Mouse (Mus musculus) urinary bladder, postnatal 25 days (tissue): ENCODE data around the gene Iqcc.

Source experiments
- DNase-seq: peaks from one replicate; pipeline ENCODE4 v3.0.0; 2022; ENCODE audit warnings: low spot score

Iqcc gene

DNA sequence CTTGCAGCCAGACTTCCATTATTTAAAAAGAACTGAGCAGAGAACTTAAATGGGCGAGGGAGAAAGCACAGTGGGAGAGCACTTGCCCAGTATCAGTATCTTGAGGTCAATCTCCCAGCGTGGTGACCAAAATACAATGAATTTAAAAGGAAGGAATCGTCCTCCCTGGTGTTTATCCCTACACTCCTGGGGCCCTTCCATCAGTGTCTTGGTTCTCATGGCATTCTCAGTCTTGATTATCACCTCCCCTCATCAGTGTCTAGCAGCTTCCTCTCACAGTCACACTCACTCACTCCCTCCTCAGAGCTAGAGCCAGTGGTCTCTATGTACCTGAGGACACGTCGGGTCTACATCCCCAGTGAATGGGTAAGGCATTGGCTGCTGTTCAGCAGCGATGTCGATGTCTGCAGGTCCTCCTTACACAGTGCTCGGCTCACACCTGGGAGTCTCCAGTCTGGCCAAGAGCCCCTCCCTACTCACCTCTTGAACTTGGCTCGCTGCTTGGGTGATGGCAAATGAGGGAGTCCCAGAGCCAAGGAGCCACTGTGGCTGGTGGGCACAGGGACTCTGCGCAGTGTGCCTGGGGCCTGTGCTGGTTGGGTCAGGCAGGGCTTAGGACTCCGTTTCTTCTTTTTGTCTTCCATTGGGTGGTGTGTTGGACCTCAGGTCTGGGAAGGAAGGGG lies 3.4 kb upstream of the Iqcc start:
- DNase-seq = no peak

DNA sequence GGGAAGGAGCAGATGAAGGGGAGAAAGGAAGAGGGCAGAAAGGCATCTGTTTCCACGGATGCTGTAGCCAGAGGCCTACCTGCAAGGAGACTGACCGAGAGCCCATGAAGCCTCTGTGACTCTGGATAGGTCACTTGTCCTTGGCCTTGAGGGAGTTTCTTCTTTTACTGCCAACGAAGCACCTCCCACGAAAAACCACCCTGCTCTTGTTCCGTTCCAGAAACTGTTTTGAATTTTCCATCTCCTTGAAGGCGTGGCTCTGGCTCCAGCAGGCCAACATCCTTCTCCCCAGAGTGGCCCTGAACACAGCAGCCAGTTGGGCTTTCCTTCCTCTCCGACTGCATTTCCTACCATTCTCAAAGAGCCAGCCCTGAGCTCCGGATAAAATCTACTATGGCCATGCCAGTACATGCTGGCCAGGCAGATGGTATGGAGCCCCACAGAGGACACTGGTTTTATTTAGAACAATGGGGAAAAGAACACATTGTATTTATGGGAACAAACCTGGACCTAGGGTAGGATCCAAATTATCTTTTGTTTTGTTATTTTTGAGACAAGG lies 2.5 kb upstream of the Iqcc start:
- no peak for DNase-seq

- DNase-seq = no peak
These were observed 1.8 kb upstream of the Iqcc start for GRCm38 (mm10) chr4:129620419-129621282.

DNA sequence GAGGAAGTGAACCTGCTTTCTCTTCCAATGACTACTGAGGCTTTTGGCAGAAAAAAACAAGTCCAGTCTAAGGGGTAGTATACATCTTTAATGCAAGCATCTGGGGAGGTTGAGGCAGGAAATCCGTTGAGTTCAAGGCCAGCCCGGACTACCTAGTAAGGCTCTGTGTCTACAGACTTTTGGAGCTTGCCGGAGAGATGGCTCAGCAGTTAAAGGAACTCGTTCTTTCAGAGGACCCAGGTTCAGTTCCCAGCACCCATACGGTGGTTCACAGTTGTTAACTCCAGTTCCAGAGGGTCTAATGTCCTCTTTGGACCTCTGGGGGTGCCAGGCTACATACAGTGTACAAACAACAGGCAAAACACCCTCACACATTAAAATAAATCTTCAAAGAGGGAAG lies 868 bp downstream of the Iqcc start:
- no peak for DNase-seq

- DNase-seq = no peak
These were observed 1.7 kb downstream of the Iqcc start for GRCm38 (mm10) chr4:129617121-129617641.

DNA sequence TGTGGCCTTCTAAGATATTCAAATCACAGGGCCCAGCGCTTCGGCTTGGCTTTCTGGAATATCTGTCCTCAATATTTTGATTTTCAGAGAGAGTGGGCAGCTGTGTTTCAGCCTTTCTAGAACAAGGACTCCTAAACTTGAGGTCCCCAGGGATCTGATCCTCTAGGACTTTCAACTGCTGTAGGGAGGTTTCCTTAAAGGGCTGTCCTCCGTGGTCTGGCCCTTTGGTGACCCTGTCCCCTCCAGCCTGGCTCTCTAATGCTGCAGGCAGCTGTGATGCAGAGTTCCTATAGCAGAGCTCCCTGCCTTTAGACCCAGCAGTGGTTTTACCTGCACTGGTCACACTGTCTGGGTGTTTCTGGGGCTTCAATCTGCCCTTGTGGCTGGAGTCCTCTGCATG lies 2.3 kb downstream of the Iqcc start:
- no peak for DNase-seq

GRCm38 (mm10) chr4:129615801-129616290 lies 3.1 kb downstream of the Iqcc start:
- DNase-seq = no peak

- no peak for DNase-seq
These were observed 4.8 kb downstream of the Iqcc start, which contains the start of gene Dcdc2b for GRCm38 (mm10) chr4:129614093-129614492. Gene Dcdc2b, minus strand, starts transcription at chr4:129614257.

DNA sequence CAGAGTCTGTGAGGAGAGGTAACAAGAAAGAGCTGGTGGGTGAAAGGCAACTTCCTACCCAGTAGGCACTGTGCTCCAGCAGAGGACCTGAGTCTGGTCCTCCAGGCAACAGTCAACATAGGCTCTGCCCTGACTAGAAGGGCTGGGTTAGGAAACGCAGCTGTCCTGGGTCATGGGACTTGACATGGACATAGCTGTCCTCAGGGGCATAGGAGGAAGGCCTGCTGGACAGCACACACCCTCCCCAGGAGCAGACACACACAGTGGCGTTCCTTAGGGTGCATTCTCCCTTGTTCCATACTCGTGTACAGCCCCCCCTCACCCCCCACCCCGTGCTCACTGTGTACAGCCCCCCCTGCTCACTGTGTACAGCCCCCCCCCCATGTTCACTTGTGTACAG lies 8.4 kb downstream of the Iqcc start:
- DNase-seq = no peak

GRCm38 (mm10) chr4:129610026-129610425 lies 8.9 kb downstream of the Iqcc start:
- DNase-seq = no peak

- DNase-seq = no peak
These were observed 9.7 kb downstream of the Iqcc start for GRCm38 (mm10) chr4:129609139-129609631.

GRCm38 (mm10) chr4:129608426-129609025 lies 10.4 kb downstream of the Iqcc start:
- peak; percentile 76 for DNase-seq

DNA sequence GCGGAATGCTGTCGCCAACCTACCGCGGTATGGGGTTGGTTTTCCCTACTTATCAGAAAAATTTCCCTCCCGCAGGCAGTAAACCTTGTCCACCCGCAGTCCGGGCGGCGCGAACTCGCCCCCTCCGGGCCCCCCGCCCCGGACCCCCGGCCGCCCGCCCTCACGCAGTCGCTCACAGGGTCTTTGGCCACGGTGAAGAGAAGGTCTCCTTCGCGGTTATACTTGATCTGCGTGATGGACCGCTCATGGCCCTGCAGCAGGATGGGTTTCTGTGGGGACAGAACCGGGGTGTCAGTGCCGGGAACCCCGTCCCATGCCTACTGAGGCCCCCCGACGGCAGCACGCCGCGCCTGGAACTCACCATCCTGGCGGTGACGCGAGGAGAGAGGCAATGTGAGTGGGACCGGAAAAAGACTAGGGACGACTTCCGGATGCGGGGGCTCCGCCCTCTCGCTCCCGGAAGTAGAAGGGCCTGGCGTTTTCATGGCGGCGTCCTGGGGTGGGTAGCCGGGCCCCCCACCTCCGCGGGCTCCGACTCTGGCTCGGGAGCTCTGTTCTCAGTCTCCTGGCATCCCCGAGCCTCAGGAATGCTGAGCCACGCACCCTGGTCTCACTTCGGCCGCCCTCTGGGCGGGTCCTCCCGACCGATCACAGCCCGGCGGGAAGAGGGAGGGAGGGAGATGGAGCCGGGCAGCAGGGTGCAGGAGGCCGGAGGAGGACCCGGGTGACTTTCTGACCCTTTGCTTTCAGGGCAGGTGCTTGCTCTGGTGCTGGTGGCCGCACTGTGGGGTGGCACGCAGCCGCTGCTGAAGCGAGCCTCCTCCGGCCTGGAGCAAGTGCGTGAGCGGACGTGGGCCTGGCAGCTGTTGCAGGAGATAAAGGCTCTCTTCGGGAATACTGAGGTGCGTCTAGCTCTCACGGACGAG lies 18.4 kb downstream of the Iqcc start, which contains the start of the genes Eif3i and Tmem234:
TSS of gene Eif3i (minus strand) at position 416 of the 926 bp plus-strand sequence.
TSS of gene Tmem234 (plus strand) at position 436 of the 926 bp plus-strand sequence.
- peak; percentile 72 for DNase-seq

DNA sequence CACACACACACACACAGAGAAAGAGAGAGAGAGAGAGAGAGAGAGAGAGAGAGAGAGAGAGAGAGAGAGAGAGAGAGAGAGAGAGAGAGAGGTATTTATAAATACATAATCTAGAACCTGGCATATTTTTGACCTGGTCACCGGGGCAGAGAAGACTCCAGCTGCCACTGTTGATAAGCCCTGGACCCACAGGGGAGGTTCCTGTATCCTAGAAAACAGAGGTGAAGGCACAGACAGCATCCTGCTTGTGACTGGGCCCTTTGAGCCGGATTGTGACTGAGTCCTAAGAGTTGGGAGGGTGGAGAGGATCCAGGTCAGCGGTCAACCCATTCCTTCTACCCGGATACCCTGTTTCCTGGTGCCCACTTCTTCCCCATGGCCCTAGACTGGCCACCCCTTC lies 30.0 kb downstream of the Iqcc start:
- DNase-seq = no peak

DNA sequence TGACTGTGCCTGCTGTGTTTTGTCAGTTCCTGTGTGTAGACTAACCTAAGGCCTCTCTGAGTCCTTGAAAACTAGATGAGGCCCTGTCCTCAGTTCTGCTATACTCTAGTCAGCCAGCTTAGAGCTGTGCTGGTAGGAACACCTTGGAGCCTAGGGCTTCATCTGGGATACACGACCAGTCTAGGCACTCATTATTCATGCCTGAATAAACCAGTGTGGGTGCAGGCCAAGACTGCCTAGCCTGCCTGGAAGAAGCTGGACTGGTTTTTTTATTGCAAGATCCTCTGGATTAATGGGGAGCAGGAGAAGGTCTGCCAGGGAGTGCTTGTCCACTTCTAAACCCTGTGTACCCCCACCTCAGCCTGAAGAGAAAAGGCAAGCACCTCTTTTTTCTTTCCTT lies 32.0 kb downstream of the Iqcc start:
- DNase-seq = no peak

GRCm38 (mm10) chr4:129585773-129586172 lies 33.1 kb downstream of the Iqcc start:
- DNase-seq = no peak

- DNase-seq = peak; percentile 83
These were observed 33.9 kb downstream of the Iqcc start for GRCm38 (mm10) chr4:129584884-129585608.

- no peak for DNase-seq
These were observed 34.5 kb downstream of the Iqcc start for GRCm38 (mm10) chr4:129584370-129584769.

- DNase-seq = no peak
These were observed 36.6 kb downstream of the Iqcc start for GRCm38 (mm10) chr4:129582251-129582650.

DNA sequence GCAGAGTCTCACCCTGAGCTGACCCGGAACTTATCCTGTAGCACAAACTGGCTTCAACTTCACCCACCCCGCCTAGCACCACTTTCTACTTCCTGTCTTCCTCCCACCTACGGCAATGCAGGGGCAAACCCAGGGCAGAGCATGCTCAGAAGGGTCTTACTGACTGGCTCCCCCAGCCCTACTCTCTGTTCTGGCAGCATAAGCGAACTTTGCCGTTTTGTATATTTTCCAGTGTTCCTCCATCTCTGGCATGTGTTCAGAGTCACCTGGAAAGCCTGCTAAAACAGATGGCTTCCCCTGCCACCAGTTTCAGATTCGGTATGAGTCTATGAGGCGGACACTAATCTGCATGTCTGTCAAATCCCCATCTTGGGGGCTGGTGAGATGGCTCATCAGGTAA lies 38.6 kb downstream of the Iqcc start:
- no peak for DNase-seq
